Mouse (Mus musculus) myocyte (in vitro differentiated cells): Measurements from ENCODE around the gene Map4. TPM values are rescaled to one million over a fixed set of nuclear protein-coding genes. Genes with fewer than 3 reads are reported as not detected.
A peak's percentile ranks its signal among the peaks of the same experiment; 100 is the strongest.

Experiments used
- H3K27me3 ChIP-seq: one replicate; pipeline ENCODE4 v1.6.1; 2011; ENCODE audit not compliant: control insufficient read depth, insufficient read depth, insufficient read length
- H3K36me3 ChIP-seq: one replicate; pipeline ENCODE4 v1.6.1; 2011; ENCODE audit not compliant: control insufficient read depth, insufficient read depth
- H3K4me2 ChIP-seq: one replicate; pipeline ENCODE4 v1.6.1; 2011; ENCODE audit warnings: low read depth, control low read depth
- H3K4me3 ChIP-seq: one replicate; pipeline ENCODE4 v1.5.1; 2011; ENCODE audit warnings: mild to moderate bottlenecking, control low read depth, moderate library complexity
- H3K79me2 ChIP-seq: one replicate; pipeline ENCODE4 v1.6.1; 2011; ENCODE audit not compliant: control insufficient read depth, insufficient read depth
- H3ac ChIP-seq: one replicate; pipeline ENCODE4 v1.6.1; 2011; ENCODE audit not compliant: control insufficient read depth, insufficient read length
- CEBPB ChIP-seq: IDR thresholded peaks from 2 replicates; pipeline ENCODE4 v1.6.1; 2011; ENCODE audit warnings: mild to moderate bottlenecking, moderate library complexity; ENCODE audit not compliant: poor library complexity, insufficient read depth, severe bottlenecking
- E2F4 ChIP-seq: IDR thresholded peaks from one replicate; pipeline ENCODE4 v1.6.1; 2011; ENCODE audit warnings: mild to moderate bottlenecking, control low read depth, moderate library complexity; ENCODE audit not compliant: insufficient read depth
- MAX ChIP-seq: IDR thresholded peaks from one replicate; pipeline ENCODE4 v1.6.1; 2011; ENCODE audit warnings: low read depth, mild to moderate bottlenecking, control low read depth
- MYOD1 ChIP-seq, 3 experiments: IDR thresholded peaks; one replicate each; pipeline ENCODE4 v1.6.1; 2011; ENCODE audit warnings: control low read depth in 2 of 3, low read depth in 2 of 3, mild to moderate bottlenecking in 2 of 3, moderate library complexity in 1 of 3; ENCODE audit not compliant: insufficient read length in 2 of 3, control insufficient read depth in 1 of 3
- MYOG ChIP-seq, 3 experiments: IDR thresholded peaks; one replicate each; pipeline ENCODE4 v1.6.1; 2011; ENCODE audit warnings: control low read depth in 2 of 3, low read depth in 2 of 3, mild to moderate bottlenecking in 2 of 3; ENCODE audit not compliant: insufficient read length in 2 of 3, control insufficient read depth in 1 of 3, insufficient read depth in 1 of 3
- POLR2A ChIP-seq: IDR thresholded peaks from one replicate; pipeline ENCODE4 v1.6.1; 2011; ENCODE audit warnings: low read depth, mild to moderate bottlenecking, control low read depth, moderate library complexity; ENCODE audit not compliant: insufficient read length
- POLR2AphosphoS2 ChIP-seq: IDR thresholded peaks from one replicate; pipeline ENCODE4 v1.6.1; 2011; ENCODE audit warnings: low read depth, control low read depth; ENCODE audit not compliant: insufficient read length
- REST ChIP-seq: IDR thresholded peaks from one replicate; pipeline ENCODE4 v1.6.1; 2011; ENCODE audit warnings: mild to moderate bottlenecking, control low read depth, moderate library complexity; ENCODE audit not compliant: insufficient read depth, insufficient read length
- SRF ChIP-seq: IDR thresholded peaks from one replicate; pipeline ENCODE4 v1.6.1; 2011; ENCODE audit warnings: low read depth; ENCODE audit not compliant: control insufficient read depth, insufficient read length
- TCF12 ChIP-seq: IDR thresholded peaks from one replicate; pipeline ENCODE4 v1.6.1; 2011; ENCODE audit warnings: mild to moderate bottlenecking, control low read depth; ENCODE audit not compliant: poor library complexity, insufficient read depth, severe bottlenecking
- TCF3 ChIP-seq: IDR thresholded peaks from one replicate; pipeline ENCODE4 v1.6.1; 2011; ENCODE audit warnings: low read depth, control low read depth; ENCODE audit not compliant: insufficient read length
- USF1 ChIP-seq: IDR thresholded peaks from one replicate; pipeline ENCODE4 v1.6.1; 2011; ENCODE audit warnings: low read depth, mild to moderate bottlenecking, control low read depth, moderate library complexity
- polyA plus RNA-seq: library from polyadenylated mRNA; unstranded; fragments of >200 nt; fragmentation: generic; extraction: Trizol; gene quantifications from one replicate; pipeline ENCODE4 v1.2.1, GENCODE M21; 2012; ENCODE audit warnings: missing spikeins

Map4 gene
- polyA plus RNA-seq, 1 experiment = 246 TPM

GRCm38 (mm10) chr9:109892651-109893250 lies 38.5 kb upstream of the Map4 start:
- TF ChIP-seq POLR2AphosphoS2 (no peak), MYOG (IDR thresholded peaks at IDR 0.05; ENCODE audit: control insufficient read depth in 1 of 3, insufficient read depth in 1 of 3, insufficient read length in 2 of 3, low read depth in 2 of 3) (no peak), TCF12 (no peak)
- peaks cover 51% of the 10 kb centered on the region for H3K36me3 ChIP-seq
- H3K79me2 ChIP-seq = no peaks in the 10 kb centered on the region
- no peak overlapping the region for H3K4me3 ChIP-seq
- H3K27me3 ChIP-seq = no peaks in the 10 kb centered on the region
- no peak overlapping the region for H3K4me2 ChIP-seq
- no peak overlapping the region for H3ac ChIP-seq

GRCm38 (mm10) chr9:109894413-109895090 lies 36.7 kb upstream of the Map4 start:
- H3K79me2 ChIP-seq = no peaks in the 10 kb centered on the region
- TF ChIP-seq POLR2AphosphoS2 (peak; percentile 46), SRF (no peak)
- H3K4me3 ChIP-seq = no peak overlapping the region
- H3K27me3 ChIP-seq = no peaks in the 10 kb centered on the region
- H3ac ChIP-seq = no peak overlapping the region
- peak overlapping the region; percentile 44 for H3K4me2 ChIP-seq
- H3K36me3 ChIP-seq = peaks cover 34% of the 10 kb centered on the region

DNA sequence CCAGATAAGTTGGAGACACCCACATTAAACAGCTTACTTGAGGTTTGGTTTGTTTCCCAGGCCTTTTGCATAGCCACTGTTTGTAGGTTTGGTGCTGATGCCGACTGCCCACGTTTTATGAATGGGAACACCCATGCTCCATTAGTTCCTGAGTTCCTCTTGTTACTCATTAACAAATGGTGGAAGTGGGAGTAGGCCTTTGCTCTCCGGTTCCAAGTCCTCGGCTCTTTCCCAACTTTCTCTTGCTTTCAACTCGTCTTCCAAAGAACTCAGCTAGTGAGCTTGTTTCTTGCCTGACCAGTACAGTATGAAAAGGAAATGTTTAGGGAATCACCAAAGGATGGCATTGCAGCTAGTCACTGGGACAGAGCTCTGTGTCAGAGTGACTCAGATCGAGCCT lies 35.7 kb upstream of the Map4 start:
- Histone ChIP-seq H3K36me3 (peaks cover 23% of the 10 kb centered on the region), H3K4me2 (no peak overlapping the region), H3K4me3 (no peak overlapping the region), H3ac (no peak overlapping the region), H3K79me2 (no peaks in the 10 kb centered on the region), H3K27me3 (no peaks in the 10 kb centered on the region)
- TF ChIP-seq MYOD1 (IDR thresholded peaks at IDR 0.05; ENCODE audit: control insufficient read depth in 1 of 3, insufficient read length in 2 of 3, low read depth in 2 of 3) (no peak), REST (no peak), TCF3 (no peak), TCF12 (no peak), POLR2AphosphoS2 (no peak), MYOG (IDR thresholded peaks at IDR 0.05; ENCODE audit: control insufficient read depth in 1 of 3, insufficient read depth in 1 of 3, insufficient read length in 2 of 3, low read depth in 2 of 3) (no peak)

GRCm38 (mm10) chr9:109896253-109897150 lies 34.8 kb upstream of the Map4 start:
- TF ChIP-seq USF1 = no peak
- TF ChIP-seq MYOG (IDR thresholded peaks at IDR 0.05; ENCODE audit: control insufficient read depth in 1 of 3, insufficient read depth in 1 of 3, insufficient read length in 2 of 3, low read depth in 2 of 3) = peak in 1 of 3 experiments; percentile 71
- TF ChIP-seq CEBPB = no peak
- TF ChIP-seq MYOD1 (IDR thresholded peaks at IDR 0.05; ENCODE audit: control insufficient read depth in 1 of 3, insufficient read length in 2 of 3, low read depth in 2 of 3) = peak in 2 of 3 experiments; percentile 37 to 77
- TF ChIP-seq TCF12 = peak; percentile 2
- H3K27me3 ChIP-seq = no peaks in the 10 kb centered on the region
- H3K4me3 ChIP-seq = no peak overlapping the region
- H3K4me2 ChIP-seq = no peak overlapping the region
- H3K36me3 ChIP-seq = peaks cover 20% of the 10 kb centered on the region
- no peaks in the 10 kb centered on the region for H3K79me2 ChIP-seq
- no peak overlapping the region for H3ac ChIP-seq

DNA sequence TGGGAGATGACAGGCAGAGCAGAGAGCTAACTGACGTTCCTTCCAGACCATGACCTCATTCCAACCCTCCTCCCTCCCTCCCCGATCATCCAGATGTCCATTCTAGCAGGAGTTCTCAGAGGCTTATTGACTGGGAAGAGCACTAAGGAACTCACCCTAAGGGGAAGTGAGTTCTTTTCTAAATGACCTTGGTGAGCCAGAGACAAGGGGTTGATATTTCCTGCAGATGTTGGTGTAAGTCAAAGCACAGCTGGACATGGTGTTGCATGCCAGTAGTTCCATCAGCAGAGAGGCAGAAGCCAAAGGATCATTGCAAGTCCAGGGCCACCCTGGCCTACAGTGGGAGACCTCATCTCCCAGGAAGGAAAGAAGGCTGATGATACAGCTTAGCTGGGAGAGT lies 33.2 kb upstream of the Map4 start:
- Histone ChIP-seq H3K4me3 (no peak overlapping the region), H3K36me3 (peaks cover 8% of the 10 kb centered on the region), H3K4me2 (no peak overlapping the region), H3ac (no peak overlapping the region), H3K79me2 (no peaks in the 10 kb centered on the region), H3K27me3 (no peaks in the 10 kb centered on the region)
- TF ChIP-seq USF1 (no peak), REST (no peak), TCF12 (no peak), MAX (no peak), MYOG (IDR thresholded peaks at IDR 0.05; ENCODE audit: control insufficient read depth in 1 of 3, insufficient read depth in 1 of 3, insufficient read length in 2 of 3, low read depth in 2 of 3) (no peak), TCF3 (no peak), CEBPB (no peak), E2F4 (no peak), POLR2A (no peak), SRF (no peak), POLR2AphosphoS2 (no peak), MYOD1 (IDR thresholded peaks at IDR 0.05; ENCODE audit: control insufficient read depth in 1 of 3, insufficient read length in 2 of 3, low read depth in 2 of 3) (no peak)
